Mouse (Mus musculus) hindbrain, embryonic 14.5 days (tissue): ENCODE results near the gene Msi1. TPM values are rescaled to one million over a fixed set of nuclear protein-coding genes. Genes with fewer than 3 reads are reported as not detected.

Experiments
- ATAC-seq: fragments of 200-750 bp; cut with Nextera tagmentation; 2 replicates; pipeline ENCODE4 v1.8.0; 2017; ENCODE audit warnings: moderate number of reproducible peaks, mild to moderate bottlenecking, moderate TSS enrichment, moderate library complexity; ENCODE audit not compliant: low FRiP score
- DNase-seq: peaks from one replicate; pipeline ENCODE4 v3.0.0-alpha.2; 2015; ENCODE audit warnings: low spot score
- H3K27ac ChIP-seq: fragments of 300-500 bp; sonication (generic); 2 replicates; pipeline ENCODE4 v1.5.1; 2014; ENCODE audit warnings: mild to moderate bottlenecking, moderate library complexity
- H3K27me3 ChIP-seq: fragments of 300-500 bp; sonication (generic); 2 replicates; pipeline ENCODE4 v1.6.1; 2014; ENCODE audit warnings: mild to moderate bottlenecking, low read length, mixed read lengths; ENCODE audit not compliant: control insufficient read depth, insufficient read depth
- H3K36me3 ChIP-seq: fragments of 300-500 bp; sonication (generic); replicated peaks from 2 replicates; pipeline ENCODE4 v1.6.1; 2014; ENCODE audit not compliant: control insufficient read depth, insufficient read depth
- H3K4me1 ChIP-seq: fragments of 300-500 bp; sonication (generic); replicated peaks from 2 replicates; pipeline ENCODE4 v1.6.1; 2014; ENCODE audit warnings: antibody characterized with exemption, low read length, mixed read lengths; ENCODE audit not compliant: control insufficient read depth, insufficient read depth
- H3K4me2 ChIP-seq: fragments of 300-500 bp; sonication (generic); replicated peaks from 2 replicates; pipeline ENCODE4 v1.6.1; 2014; ENCODE audit warnings: mild to moderate bottlenecking, moderate library complexity
- H3K4me3 ChIP-seq: fragments of 300-500 bp; sonication (generic); replicated peaks from 2 replicates; pipeline ENCODE4 v1.5.1; 2014; ENCODE audit warnings: mild to moderate bottlenecking, low read length
- H3K9ac ChIP-seq: fragments of 300-500 bp; sonication (generic); 2 replicates; pipeline ENCODE4 v1.6.1; 2014
- H3K9me3 ChIP-seq: fragments of 300-500 bp; sonication (generic); 2 replicates; pipeline ENCODE4 v1.6.1; 2016; ENCODE audit warnings: low read length; ENCODE audit not compliant: control insufficient read depth
- WGBS: fragments of 180-500 bp; shearing (Covaris S2); extraction: QIAGEN DNeasy Blood & Tissue Kit; methylation state at CpG from one replicate; pipeline ENCODE4 v1.1.7; 2014; 5-methylcytosine and 5-hydroxymethylcytosine counted together
- polyA plus RNA-seq: library from polyadenylated mRNA; unstranded; fragments of >200 nt; fragmentation: Nextera tagmentation; extraction: Ambion mirVana; gene quantifications from 2 replicates; pipeline ENCODE4 v1.2.1, GENCODE M21; 2014

Gene Msi1
- polyA plus RNA-seq, 1 experiment from 2014 or later = 60.2 TPM

- H3K4me2 ChIP-seq = peak overlapping the region; percentile 83
- no peak for DNase-seq
- ATAC-seq = no peak
These were observed 2.5 kb downstream of the Msi1 start for GRCm38 (mm10) chr5:115431898-115432259.

GRCm38 (mm10) chr5:115432395-115432794 is 3.0 kb downstream of the Msi1 start:
- no peak for DNase-seq
- peak overlapping the region; percentile 100 for H3K9ac ChIP-seq
- WGBS = 31% methylated on average over 11 of the region's 11 CpGs
- peak overlapping the region; percentile 98 for H3K4me3 ChIP-seq
- H3K4me1 ChIP-seq = peaks cover 76% of the 10 kb centered on the region
- no peaks in the 10 kb centered on the region for H3K27me3 ChIP-seq
- H3K27ac ChIP-seq = peak overlapping the region; percentile 100
- no peak for ATAC-seq
- peak overlapping the region; percentile 83 for H3K4me2 ChIP-seq
- H3K36me3 ChIP-seq = peaks cover 20% of the 10 kb centered on the region
- no peaks in the 10 kb centered on the region for H3K9me3 ChIP-seq

More at GRCm38 (mm10) chr5:115431898-115432259, 2.5 kb downstream of the Msi1 start:
- H3K9ac ChIP-seq = peak overlapping the region; percentile 100
- peaks cover 70% of the 10 kb centered on the region for H3K4me1 ChIP-seq
- peaks cover 20% of the 10 kb centered on the region for H3K36me3 ChIP-seq
- WGBS = 2% methylated on average over 7 of the region's 7 CpGs
- peak overlapping the region; percentile 98 for H3K4me3 ChIP-seq
- peak overlapping the region; percentile 100 for H3K27ac ChIP-seq
- H3K27me3 ChIP-seq = no peaks in the 10 kb centered on the region
- H3K9me3 ChIP-seq = no peaks in the 10 kb centered on the region

DNA sequence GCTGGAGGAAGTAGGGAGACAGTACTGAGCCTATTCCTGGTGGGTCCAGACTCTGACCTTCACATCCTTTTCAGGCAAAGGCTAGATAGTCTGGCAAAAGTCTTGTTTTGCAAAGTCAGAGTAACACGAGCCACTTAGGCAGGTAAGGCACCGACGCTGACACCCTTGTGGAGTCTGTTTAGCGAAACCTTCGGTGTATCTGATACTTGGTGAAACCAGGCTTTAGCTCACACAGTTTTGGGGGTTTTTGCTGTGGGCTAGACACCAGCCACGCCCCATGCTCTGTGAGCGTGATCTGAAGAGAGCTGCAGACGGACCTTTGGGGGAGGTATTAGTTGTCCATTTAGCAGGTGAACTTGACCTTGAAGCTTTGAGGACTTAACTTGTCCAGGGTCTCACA is 3.8 kb downstream of the Msi1 start:
- H3K9me3 ChIP-seq = no peaks in the 10 kb centered on the region
- peak overlapping the region; percentile 98 for H3K4me3 ChIP-seq
- peaks cover 80% of the 10 kb centered on the region for H3K4me1 ChIP-seq
- H3K4me2 ChIP-seq = peak overlapping the region; percentile 83
- peak overlapping the region; percentile 100 for H3K27ac ChIP-seq
- DNase-seq (no peak), ATAC-seq (no peak)
- H3K9ac ChIP-seq = peak overlapping the region; percentile 100
- 63% methylated on average over 8 of the region's 8 CpGs for WGBS
- H3K36me3 ChIP-seq = peaks cover 25% of the 10 kb centered on the region
- H3K27me3 ChIP-seq = no peaks in the 10 kb centered on the region

DNA sequence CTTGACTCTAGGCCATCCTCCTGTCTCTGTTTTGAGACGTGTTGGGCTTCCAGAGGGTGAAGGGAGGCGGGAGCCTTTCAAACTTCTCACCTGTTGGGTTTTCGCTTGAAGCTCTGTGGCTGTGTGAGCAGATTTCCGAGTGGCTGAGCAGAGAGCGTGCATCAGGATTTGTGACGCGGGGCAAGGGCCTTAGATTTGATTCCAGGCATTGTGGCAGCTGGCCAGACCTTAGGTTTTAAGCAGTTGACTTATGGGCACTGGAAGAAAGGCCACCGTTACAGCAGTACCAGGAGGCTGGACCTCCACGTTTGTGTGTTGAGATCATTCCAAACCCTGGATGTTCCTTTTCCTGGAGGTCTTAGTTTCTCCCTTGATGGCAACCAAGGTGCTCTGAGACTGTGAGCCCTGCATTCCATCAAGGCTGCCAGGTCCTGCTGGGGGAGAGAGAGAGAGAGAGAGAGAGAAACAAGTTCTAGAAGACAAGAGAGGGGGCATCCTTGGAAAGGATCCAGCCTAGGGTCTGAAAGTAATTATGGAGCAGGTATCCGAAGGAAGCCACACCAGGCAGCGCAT is 5.0 kb downstream of the Msi1 start:
- 16% methylated on average over 11 of the region's 11 CpGs for WGBS
- peak overlapping the region; percentile 80 for H3K9ac ChIP-seq

DNA sequence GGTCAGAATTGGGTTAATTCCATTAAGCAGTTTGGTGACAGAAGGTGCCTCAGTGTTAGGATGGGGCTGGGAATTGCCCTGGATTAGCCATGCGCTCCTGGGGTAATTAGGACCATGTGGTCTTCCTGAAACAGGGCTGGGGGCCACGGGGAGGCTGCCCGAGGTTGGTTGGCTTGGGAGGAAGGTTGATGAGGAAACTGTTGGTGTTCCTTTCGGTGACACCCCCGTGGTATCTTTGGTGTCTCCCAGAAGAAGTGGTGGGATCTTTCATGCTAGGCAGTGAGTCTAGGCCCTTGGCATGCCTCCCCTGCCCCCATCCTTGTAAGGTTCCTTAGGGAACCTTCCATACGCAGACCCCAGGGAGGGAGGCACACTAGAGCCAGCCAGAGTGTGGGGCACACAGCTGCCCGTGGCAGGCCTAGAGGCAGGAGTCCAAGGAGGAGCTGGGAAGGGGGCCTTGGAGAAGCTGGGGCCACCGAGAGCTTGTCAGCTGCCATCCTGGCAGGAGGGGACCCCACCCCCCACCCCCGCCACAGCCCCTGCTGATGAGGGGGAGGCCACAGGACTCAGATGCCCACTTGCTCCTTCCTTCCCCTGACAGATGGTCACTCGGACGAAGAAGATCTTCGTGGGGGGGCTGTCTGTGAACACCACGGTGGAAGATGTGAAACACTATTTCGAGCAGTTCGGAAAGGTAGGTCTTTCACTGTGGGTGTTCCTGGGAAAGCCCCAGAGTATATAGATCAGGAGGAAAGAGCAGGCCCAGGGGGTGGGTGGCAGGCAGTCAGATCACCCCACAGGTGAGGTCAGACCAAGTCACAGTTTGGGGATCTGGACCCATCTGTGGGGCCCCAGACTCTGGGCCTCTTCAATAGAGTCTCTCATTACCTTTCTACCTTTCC is 5.7 kb downstream of the Msi1 start:
- no peaks in the 10 kb centered on the region for H3K27me3 ChIP-seq
- peak overlapping the region; percentile 83 for H3K4me2 ChIP-seq
- H3K36me3 ChIP-seq = peaks cover 44% of the 10 kb centered on the region
- no peaks in the 10 kb centered on the region for H3K9me3 ChIP-seq
- H3K4me3 ChIP-seq = peak overlapping the region; percentile 28
- peaks cover 85% of the 10 kb centered on the region for H3K4me1 ChIP-seq
- ATAC-seq (no peak), DNase-seq (no peak)
- peak overlapping the region; percentile 80 for H3K9ac ChIP-seq
- 12% methylated on average over 15 of the region's 15 CpGs for WGBS
- peak overlapping the region; percentile 100 for H3K27ac ChIP-seq

More for the DNA sequence above, 5.0 kb downstream of the Msi1 start:
- ATAC-seq (no peak), DNase-seq (no peak)
- H3K9me3 ChIP-seq = no peaks in the 10 kb centered on the region
- H3K4me1 ChIP-seq = peaks cover 84% of the 10 kb centered on the region
- no peaks in the 10 kb centered on the region for H3K27me3 ChIP-seq
- H3K27ac ChIP-seq = peak overlapping the region; percentile 100
- peaks cover 36% of the 10 kb centered on the region for H3K36me3 ChIP-seq
- peak overlapping the region; percentile 83 for H3K4me2 ChIP-seq
- H3K4me3 ChIP-seq = peak overlapping the region; percentile 28

DNA sequence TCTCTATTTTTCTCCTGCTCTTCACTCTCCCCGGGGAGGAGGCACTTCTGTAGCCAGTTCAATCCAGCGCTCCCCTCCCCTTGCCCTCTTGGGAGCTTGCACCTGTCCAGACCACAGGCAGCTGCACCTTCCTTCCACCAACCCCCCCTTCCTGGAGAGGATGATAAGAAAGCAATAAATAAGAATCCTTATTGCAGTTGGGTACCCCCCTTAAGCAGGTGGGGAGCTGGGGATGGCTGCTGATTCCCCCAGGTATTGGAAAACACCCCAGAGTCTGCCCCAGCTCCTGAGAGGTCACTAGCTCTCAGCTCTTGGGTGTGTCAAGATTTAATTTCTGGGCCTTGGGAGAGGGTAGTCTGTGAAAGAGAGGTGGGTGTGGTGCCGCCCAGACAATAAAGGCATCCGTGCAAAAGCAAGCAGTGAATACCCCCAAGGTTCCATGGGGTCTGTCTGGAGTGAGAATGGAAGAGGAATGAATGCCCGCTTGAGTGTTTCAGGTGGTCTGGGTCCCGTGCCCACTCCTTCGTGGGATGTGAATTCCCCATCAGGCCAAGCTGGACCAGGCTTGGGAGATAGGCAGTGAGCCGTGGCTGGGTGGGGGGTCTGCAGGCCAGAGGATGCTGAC is 6.5 kb downstream of the Msi1 start:
- Histone ChIP-seq H3K4me1 (peaks cover 85% of the 10 kb centered on the region), H3K27me3 (no peaks in the 10 kb centered on the region), H3K36me3 (peaks cover 48% of the 10 kb centered on the region), H3K9me3 (no peaks in the 10 kb centered on the region), H3K9ac (peak overlapping the region; percentile 80), H3K27ac (peak overlapping the region; percentile 100), H3K4me3 (peak overlapping the region; percentile 28), H3K4me2 (peak overlapping the region; percentile 83)
- DNase-seq (peak; percentile 66), ATAC-seq (no peak)
- WGBS = 11% methylated on average over 8 of the region's 8 CpGs

GRCm38 (mm10) chr5:115436421-115437124 is 7.2 kb downstream of the Msi1 start:
- ATAC-seq (peak; percentile 90), DNase-seq (peak; percentile 94)
- H3K4me2 ChIP-seq = peak overlapping the region; percentile 83
- no peaks in the 10 kb centered on the region for H3K27me3 ChIP-seq
- peaks cover 83% of the 10 kb centered on the region for H3K4me1 ChIP-seq
- H3K9me3 ChIP-seq = no peaks in the 10 kb centered on the region
- peak overlapping the region; percentile 28 for H3K4me3 ChIP-seq
- peak overlapping the region; percentile 80 for H3K9ac ChIP-seq
- H3K36me3 ChIP-seq = peaks cover 49% of the 10 kb centered on the region
- peak overlapping the region; percentile 100 for H3K27ac ChIP-seq
- 0% methylated on average over 38 of the region's 43 CpGs for WGBS

DNA sequence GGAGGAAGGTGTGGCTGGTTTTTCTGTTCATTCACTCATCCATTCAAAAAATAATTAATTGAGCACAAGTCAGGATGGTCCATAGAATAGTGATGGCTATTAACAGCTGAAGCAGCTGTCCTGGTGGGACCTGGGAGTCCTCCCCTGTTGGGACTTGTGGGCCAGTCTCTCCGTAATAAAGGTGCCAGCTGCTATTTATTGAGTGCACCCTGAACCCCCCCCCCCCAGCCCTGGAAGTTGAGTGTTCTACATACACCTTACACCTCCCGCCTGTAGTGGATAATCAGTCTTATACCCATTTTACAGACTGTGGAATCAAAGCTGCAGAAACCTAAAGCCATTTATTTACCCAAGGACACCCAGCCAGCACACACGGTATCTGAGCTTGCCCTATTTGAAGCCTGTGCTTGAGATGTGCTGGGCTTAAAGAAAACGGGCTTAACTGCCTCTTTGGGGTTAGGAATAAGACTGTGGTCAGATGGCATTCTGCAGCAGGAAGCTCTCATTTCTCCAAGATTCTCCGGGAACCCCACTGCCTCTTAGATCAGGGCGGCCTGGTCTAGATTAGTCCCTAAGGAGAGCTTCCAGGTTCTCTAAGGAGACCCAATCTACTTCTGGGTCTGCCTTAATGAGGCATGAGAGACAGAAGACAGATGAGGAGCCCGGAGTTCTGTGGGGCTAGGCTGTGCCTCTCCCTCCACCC is 8.0 kb downstream of the Msi1 start:
- Histone ChIP-seq H3K27me3 (no peaks in the 10 kb centered on the region), H3K4me1 (peaks cover 75% of the 10 kb centered on the region), H3K9ac (peak overlapping the region; percentile 80), H3K27ac (peak overlapping the region; percentile 100), H3K4me2 (peak overlapping the region; percentile 83), H3K4me3 (peak overlapping the region; percentile 28), H3K36me3 (peaks cover 54% of the 10 kb centered on the region), H3K9me3 (no peaks in the 10 kb centered on the region)
- 18% methylated on average over 7 of the region's 7 CpGs for WGBS
- DNase-seq (no peak), ATAC-seq (no peak)
